Mouse (Mus musculus): ENCODE measurements at regions not wholly inside any gene's neighbourhood (a gene's known extent, or its start where the extent isn't known, plus 50 kb on each side); places are given as distances from the start of the nearest gene placed in this dataset.

GRCm38 (mm10) chr13:115671685-115672084, 569.9 kb upstream of the Itga1 start:
- no peak overlapping the region for H3K27ac ChIP-seq (ENCODE audit: low read depth)
- no peak overlapping the region for H3K4me3 ChIP-seq (ENCODE audit: low read depth, low read length)
- ATAC-seq (ENCODE audit: insufficient read depth) (no peak), DNase-seq (no peak)
- 60% methylated on average over 7 of the region's 7 CpGs for WGBS
- no peak overlapping the region for H3K4me2 ChIP-seq
- H3K36me3 ChIP-seq (ENCODE audit: insufficient read depth), result no peaks in the 10 kb centered on the region
- H3K27me3 ChIP-seq (ENCODE audit: insufficient read depth, low read length), result no peaks in the 10 kb centered on the region
- TF ChIP-seq CTCF (IDR thresholded peaks at IDR 0.05; ENCODE audit: low read depth), result no peak
- H3K9me3 ChIP-seq (ENCODE audit: low read depth, low read length), result no peaks in the 10 kb centered on the region
- no peaks in the 10 kb centered on the region for H3K4me1 ChIP-seq (ENCODE audit: insufficient read depth)
- H3K9ac ChIP-seq, result no peak overlapping the region

GRCm38 (mm10) chr13:115669516-115669915, 567.8 kb upstream of the Itga1 start:
- Histone ChIP-seq H3K4me1 (ENCODE audit: insufficient read depth) (no peaks in the 10 kb centered on the region), H3K27ac (ENCODE audit: low read depth) (no peak overlapping the region), H3K36me3 (ENCODE audit: insufficient read depth) (no peaks in the 10 kb centered on the region), H3K9ac (no peak overlapping the region), H3K4me3 (ENCODE audit: low read depth, low read length) (no peak overlapping the region), H3K9me3 (ENCODE audit: low read depth, low read length) (no peaks in the 10 kb centered on the region), H3K4me2 (no peak overlapping the region), H3K27me3 (ENCODE audit: insufficient read depth, low read length) (no peaks in the 10 kb centered on the region)
- 43% methylated on average over 3 of the region's 3 CpGs for WGBS
- no peak for DNase-seq
- TF ChIP-seq CTCF (IDR thresholded peaks at IDR 0.05; ENCODE audit: low read depth), result no peak
- no peak for ATAC-seq (ENCODE audit: insufficient read depth)

- ATAC-seq (ENCODE audit: insufficient read depth) (no peak), DNase-seq (peak; percentile 21)
- no peak for TF ChIP-seq CTCF (IDR thresholded peaks at IDR 0.05; ENCODE audit: low read depth)
- Histone ChIP-seq H3K9me3 (ENCODE audit: low read depth, low read length) (no peaks in the 10 kb centered on the region), H3K9ac (no peak overlapping the region), H3K4me1 (ENCODE audit: insufficient read depth) (no peaks in the 10 kb centered on the region), H3K27ac (ENCODE audit: low read depth) (no peak overlapping the region), H3K4me2 (no peak overlapping the region), H3K36me3 (ENCODE audit: insufficient read depth) (no peaks in the 10 kb centered on the region), H3K4me3 (ENCODE audit: low read depth, low read length) (no peak overlapping the region), H3K27me3 (ENCODE audit: insufficient read depth, low read length) (no peaks in the 10 kb centered on the region)
- 51% methylated on average over 6 of the region's 6 CpGs for WGBS
Observed at GRCm38 (mm10) chr13:115655134-115655533, 553.4 kb upstream of the Itga1 start.

GRCm38 (mm10) chr13:115652935-115653334, 551.2 kb upstream of the Itga1 start:
- Histone ChIP-seq H3K4me3 (ENCODE audit: low read depth, low read length) (no peak overlapping the region), H3K9ac (no peak overlapping the region), H3K9me3 (ENCODE audit: low read depth, low read length) (no peaks in the 10 kb centered on the region), H3K4me1 (ENCODE audit: insufficient read depth) (no peaks in the 10 kb centered on the region), H3K36me3 (ENCODE audit: insufficient read depth) (no peaks in the 10 kb centered on the region), H3K4me2 (no peak overlapping the region), H3K27me3 (ENCODE audit: insufficient read depth, low read length) (no peaks in the 10 kb centered on the region), H3K27ac (ENCODE audit: low read depth) (no peak overlapping the region)
- DNase-seq (no peak), ATAC-seq (ENCODE audit: insufficient read depth) (no peak)
- WGBS, result 79% methylated on average over 2 of the region's 2 CpGs
- no peak for TF ChIP-seq CTCF (IDR thresholded peaks at IDR 0.05; ENCODE audit: low read depth)

GRCm38 (mm10) chr13:115652352-115652751, 550.6 kb upstream of the Itga1 start:
- H3K27ac ChIP-seq (ENCODE audit: low read depth), result no peak overlapping the region
- H3K4me3 ChIP-seq (ENCODE audit: low read depth, low read length), result no peak overlapping the region
- H3K9ac ChIP-seq, result no peak overlapping the region
- no peaks in the 10 kb centered on the region for H3K9me3 ChIP-seq (ENCODE audit: low read depth, low read length)
- no peaks in the 10 kb centered on the region for H3K27me3 ChIP-seq (ENCODE audit: insufficient read depth, low read length)
- no peak overlapping the region for H3K4me2 ChIP-seq
- TF ChIP-seq CTCF (IDR thresholded peaks at IDR 0.05; ENCODE audit: low read depth), result no peak
- ATAC-seq (ENCODE audit: insufficient read depth), result no peak
- DNase-seq, result no peak
- no peaks in the 10 kb centered on the region for H3K36me3 ChIP-seq (ENCODE audit: insufficient read depth)
- WGBS, result 38% methylated on average over 1 of the region's 1 CpGs
- no peaks in the 10 kb centered on the region for H3K4me1 ChIP-seq (ENCODE audit: insufficient read depth)

- H3K36me3 ChIP-seq (ENCODE audit: insufficient read depth), result no peaks in the 10 kb centered on the region
- WGBS, result 85% methylated on average over 10 of the region's 10 CpGs
- TF ChIP-seq CTCF (IDR thresholded peaks at IDR 0.05; ENCODE audit: low read depth), result no peak
Observed at GRCm38 (mm10) chr13:115631410-115632105, 529.8 kb upstream of the Itga1 start.

GRCm38 (mm10) chr13:115630603-115631002, 528.8 kb upstream of the Itga1 start:
- no peaks in the 10 kb centered on the region for H3K9me3 ChIP-seq (ENCODE audit: low read depth, low read length)
- WGBS, result 60% methylated on average over 2 of the region's 2 CpGs
- H3K4me3 ChIP-seq (ENCODE audit: low read depth, low read length), result no peak overlapping the region
- no peak overlapping the region for H3K27ac ChIP-seq (ENCODE audit: low read depth)
- H3K27me3 ChIP-seq (ENCODE audit: insufficient read depth, low read length), result no peaks in the 10 kb centered on the region
- no peak for DNase-seq
- H3K36me3 ChIP-seq (ENCODE audit: insufficient read depth), result no peaks in the 10 kb centered on the region
- TF ChIP-seq CTCF (IDR thresholded peaks at IDR 0.05; ENCODE audit: low read depth), result no peak
- H3K4me2 ChIP-seq, result no peak overlapping the region
- H3K9ac ChIP-seq, result no peak overlapping the region
- no peaks in the 10 kb centered on the region for H3K4me1 ChIP-seq (ENCODE audit: insufficient read depth)
- ATAC-seq (ENCODE audit: insufficient read depth), result no peak

More at GRCm38 (mm10) chr13:115631410-115632105, 529.8 kb upstream of the Itga1 start:
- Histone ChIP-seq H3K4me1 (ENCODE audit: insufficient read depth) (no peaks in the 10 kb centered on the region), H3K4me3 (ENCODE audit: low read depth, low read length) (no peak overlapping the region), H3K27me3 (ENCODE audit: insufficient read depth, low read length) (no peaks in the 10 kb centered on the region), H3K4me2 (no peak overlapping the region), H3K9me3 (ENCODE audit: low read depth, low read length) (no peaks in the 10 kb centered on the region), H3K27ac (ENCODE audit: low read depth) (no peak overlapping the region), H3K9ac (no peak overlapping the region)
- DNase-seq, result no peak
- ATAC-seq (ENCODE audit: insufficient read depth), result no peak
